Mouse (Mus musculus) liver, embryonic 14.5 days (tissue): ENCODE measurements at regions not wholly inside any gene's neighbourhood (a gene's known extent, or its start where the extent isn't known, plus 50 kb on each side); places are given as distances from the start of the nearest gene placed in this dataset.

ENCODE experiments used
- CTCF ChIP-seq: IDR thresholded peaks from 2 replicates; pipeline ENCODE4 v1.5.1; 2016; ENCODE audit warnings: antibody characterized with exemption, low read depth, control low read depth
- EP300 ChIP-seq: IDR thresholded peaks from 2 replicates; pipeline ENCODE4 v1.6.1; 2016; ENCODE audit warnings: antibody characterized with exemption, low read depth

- TF ChIP-seq CTCF (no peak), EP300 (no peak)
Observed at GRCm38 (mm10) chr6:112219641-112220040, 53.9 kb upstream of the Lmcd1 start.
